Mouse (Mus musculus) thymus, adult 2 months (tissue): ENCODE measurements at regions not wholly inside any gene's neighbourhood (a gene's known extent, or its start where the extent isn't known, plus 50 kb on each side); places are given as distances from the start of the nearest gene placed in this dataset.

Source experiments
- DNase-seq: peaks from one replicate; pipeline ENCODE4 v3.0.0; 2021
- H3K27ac ChIP-seq: fragments of 200-500 bp; 2 replicates; pipeline ENCODE4 v1.5.1; 2012; ENCODE audit warnings: low read length, control low read depth; ENCODE audit not compliant: control insufficient read depth, insufficient read depth
- H3K27me3 ChIP-seq: fragments of 200-500 bp; 2 replicates; pipeline ENCODE4 v1.6.1; 2012; ENCODE audit warnings: mild to moderate bottlenecking, low read length, moderate library complexity, mixed read lengths; ENCODE audit not compliant: control insufficient read depth, insufficient read depth
- H3K36me3 ChIP-seq: fragments of 200-500 bp; 2 replicates; pipeline ENCODE4 v1.6.1; 2012; ENCODE audit warnings: mild to moderate bottlenecking, low read length, moderate library complexity; ENCODE audit not compliant: control insufficient read depth, insufficient read depth
- H3K4me1 ChIP-seq: fragments of 200-500 bp; replicated peaks from 2 replicates; pipeline ENCODE4 v1.6.1; 2012; ENCODE audit warnings: low read length; ENCODE audit not compliant: control insufficient read depth, insufficient read depth
- H3K4me3 ChIP-seq: fragments of 200-500 bp; 2 replicates; pipeline ENCODE4 v1.5.1; 2012; ENCODE audit warnings: mild to moderate bottlenecking, low read length, control low read depth, moderate library complexity; ENCODE audit not compliant: control insufficient read depth, insufficient read depth
- CTCF ChIP-seq: fragments of 200-500 bp; IDR thresholded peaks from 2 replicates; pipeline ENCODE4 v1.5.1; 2012; ENCODE audit warnings: mild to moderate bottlenecking, control low read depth, low read length, moderate library complexity, borderline replicate concordance; ENCODE audit not compliant: control insufficient read depth, poor library complexity, insufficient read depth; ENCODE audit errors: extremely low read depth
- POLR2A ChIP-seq: fragments of 200-500 bp; IDR thresholded peaks from 2 replicates; pipeline ENCODE4 v1.6.1; 2012; ENCODE audit warnings: mild to moderate bottlenecking, low read length, control low read depth, moderate library complexity; ENCODE audit not compliant: control insufficient read depth, poor library complexity, insufficient read depth; ENCODE audit errors: extremely low read depth
- WGBS: fragments of 180-500 bp; shearing (Covaris S2); methylation state at CpG from one replicate; pipeline ENCODE4 v1.1.7; 2018; 5-methylcytosine and 5-hydroxymethylcytosine counted together

GRCm38 (mm10) chrX:142585281-142585680 lies 95.9 kb upstream of the Tmem164 start:
- no peaks in the 10 kb centered on the region for H3K4me1 ChIP-seq
- WGBS, result 89% methylated on average over 2 of the region's 2 CpGs
- no peak overlapping the region for H3K4me3 ChIP-seq
- DNase-seq, result no peak
- H3K36me3 ChIP-seq, result no peaks in the 10 kb centered on the region
- TF ChIP-seq CTCF (no peak), POLR2A (no peak)
- no peaks in the 10 kb centered on the region for H3K27me3 ChIP-seq
- no peak overlapping the region for H3K27ac ChIP-seq

- Histone ChIP-seq H3K36me3 (no peaks in the 10 kb centered on the region), H3K27me3 (no peaks in the 10 kb centered on the region), H3K4me1 (no peaks in the 10 kb centered on the region), H3K4me3 (no peak overlapping the region), H3K27ac (no peak overlapping the region)
- TF ChIP-seq CTCF (no peak), POLR2A (no peak)
- no peak for DNase-seq
- 94% methylated on average over 2 of the region's 2 CpGs for WGBS
Measured at GRCm38 (mm10) chrX:142599377-142599776, 81.8 kb upstream of the Tmem164 start.

- DNase-seq, result no peak
- Histone ChIP-seq H3K4me3 (no peak overlapping the region), H3K27ac (no peak overlapping the region), H3K36me3 (no peaks in the 10 kb centered on the region), H3K27me3 (no peaks in the 10 kb centered on the region), H3K4me1 (no peaks in the 10 kb centered on the region)
- TF ChIP-seq CTCF, result no peak
- TF ChIP-seq POLR2A, result no peak
- WGBS, result 94% methylated on average over 1 of the region's 1 CpGs
Measured at GRCm38 (mm10) chrX:142600782-142601181, 80.4 kb upstream of the Tmem164 start.

GRCm38 (mm10) chrX:142605088-142605487 lies 76.1 kb upstream of the Tmem164 start:
- no peak for DNase-seq
- no peaks in the 10 kb centered on the region for H3K36me3 ChIP-seq
- H3K27me3 ChIP-seq, result no peaks in the 10 kb centered on the region
- WGBS, result 93% methylated on average over 3 of the region's 3 CpGs
- TF ChIP-seq CTCF (no peak), POLR2A (no peak)
- no peaks in the 10 kb centered on the region for H3K4me1 ChIP-seq
- no peak overlapping the region for H3K4me3 ChIP-seq
- H3K27ac ChIP-seq, result no peak overlapping the region

GRCm38 (mm10) chrX:142606595-142607205 lies 74.5 kb upstream of the Tmem164 start:
- no peak for DNase-seq
- Histone ChIP-seq H3K27ac (no peak overlapping the region), H3K36me3 (no peaks in the 10 kb centered on the region), H3K4me1 (no peaks in the 10 kb centered on the region), H3K27me3 (no peaks in the 10 kb centered on the region), H3K4me3 (no peak overlapping the region)
- TF ChIP-seq CTCF (no peak), POLR2A (no peak)
- WGBS, result 98% methylated on average over 8 of the region's 8 CpGs

- WGBS, result 97% methylated on average over 11 of the region's 11 CpGs
- no peak overlapping the region for H3K27ac ChIP-seq
- no peak for TF ChIP-seq POLR2A
- TF ChIP-seq CTCF, result no peak
- no peaks in the 10 kb centered on the region for H3K36me3 ChIP-seq
- no peak overlapping the region for H3K4me3 ChIP-seq
- no peaks in the 10 kb centered on the region for H3K27me3 ChIP-seq
- DNase-seq, result no peak
- no peaks in the 10 kb centered on the region for H3K4me1 ChIP-seq
Measured at GRCm38 (mm10) chrX:142616189-142616872, 64.9 kb upstream of the Tmem164 start.
